Mouse (Mus musculus): Measurements from ENCODE around the gene Ddx31.

DNA sequence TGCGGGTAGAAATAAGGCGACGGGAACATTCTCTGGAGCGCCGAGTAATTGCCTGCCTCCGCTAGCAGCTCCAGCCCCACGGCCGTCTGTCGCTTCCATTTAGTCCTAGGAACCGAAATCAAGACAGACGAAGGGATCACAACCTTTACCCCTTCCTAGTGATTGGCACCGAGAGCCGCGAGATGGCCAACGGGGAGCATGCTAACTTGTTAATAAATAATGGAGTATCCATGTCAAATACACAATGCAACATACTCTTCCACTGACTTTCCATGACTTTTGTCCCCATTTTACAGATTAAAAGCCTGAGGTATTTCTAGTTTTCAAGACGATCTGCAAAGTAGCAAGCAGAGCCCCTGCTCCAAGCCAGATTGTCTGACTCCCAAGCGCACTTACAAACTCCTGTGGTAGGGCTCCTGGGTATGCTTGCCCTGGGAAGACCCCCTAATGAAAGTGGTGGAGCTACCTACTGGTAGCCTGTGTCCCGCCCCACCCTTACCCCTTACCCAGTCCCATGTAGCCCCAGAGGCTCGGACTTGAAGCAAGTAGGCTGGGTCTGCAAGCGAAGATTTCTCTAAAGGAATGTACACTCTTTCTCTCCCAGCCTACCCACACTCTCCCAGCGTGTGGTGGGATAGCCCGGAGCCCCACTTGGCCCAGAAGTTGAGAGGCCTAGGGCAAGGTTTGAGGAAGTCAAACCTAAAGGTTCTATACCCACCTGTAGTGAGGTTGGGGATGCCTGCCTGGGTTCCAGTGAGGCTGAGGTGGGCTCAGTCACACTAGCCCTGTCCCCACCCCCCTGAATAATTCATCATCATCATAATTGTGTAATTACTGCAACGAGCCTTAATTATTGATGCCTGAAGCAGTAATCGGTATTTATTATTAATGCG is 69.9 kb downstream of the Ddx31 start:
- TF ChIP-seq CTCF (IDR thresholded peaks at IDR 0.05; ENCODE audit: low read depth, low read length), result no peak
- TF ChIP-seq POLR2A (IDR thresholded peaks at IDR 0.05; ENCODE audit: borderline replicate concordance, low read depth, low read length), result no peak

Measured in bone marrow macrophage, adult 2 months (primary cell).